Mouse (Mus musculus): ENCODE data around the gene Olfr429. TPM values are rescaled to one million over a fixed set of nuclear protein-coding genes. Genes with fewer than 3 reads are reported as not detected.

Gene Olfr429
- polyA plus RNA-seq, 1 experiment from 2014 or later = not detected

GRCm38 (mm10) chr1:174052981-174053380 lies 31.1 kb upstream of the Olfr429 start:
- Histone ChIP-seq H3K9ac (no peak overlapping the region), H3K36me3 (no peaks in the 10 kb centered on the region), H3K27me3 (no peaks in the 10 kb centered on the region), H3K4me1 (no peaks in the 10 kb centered on the region), H3K4me3 (no peak overlapping the region), H3K27ac (no peak overlapping the region), H3K9me3 (no peaks in the 10 kb centered on the region), H3K4me2 (replicated peaks) (no peak overlapping the region)
- ATAC-seq (ENCODE audit: low FRiP score, low read depth) = no peak
- WGBS = 85% methylated on average over 3 of the region's 3 CpGs

- 84% methylated on average over 2 of the region's 2 CpGs for WGBS
- Histone ChIP-seq H3K4me2 (replicated peaks) (no peak overlapping the region), H3K36me3 (no peaks in the 10 kb centered on the region), H3K4me1 (no peaks in the 10 kb centered on the region), H3K4me3 (no peak overlapping the region), H3K9ac (no peak overlapping the region), H3K27ac (no peak overlapping the region), H3K27me3 (no peaks in the 10 kb centered on the region), H3K9me3 (no peaks in the 10 kb centered on the region)
- no peak for ATAC-seq (ENCODE audit: low FRiP score, low read depth)
Measured at GRCm38 (mm10) chr1:174055248-174055647, 28.9 kb upstream of the Olfr429 start.

- Histone ChIP-seq H3K9ac (no peak within 1 kb of the TSS), H3K4me2 (replicated peaks) (no peak within 1 kb of the TSS), H3K27ac (no peak within 1 kb of the TSS), H3K36me3 (no peaks in the 10 kb centered on the region), H3K9me3 (no peaks in the 10 kb centered on the region), H3K27me3 (no peaks in the 10 kb centered on the region), H3K4me1 (no peaks in the 10 kb centered on the region), H3K4me3 (no peak within 1 kb of the TSS)
- WGBS = 86% methylated on average over 3 of the region's 3 CpGs
- ATAC-seq (ENCODE audit: low FRiP score, low read depth) = no peak
Measured at GRCm38 (mm10) chr1:174066305-174066704, 17.8 kb upstream of the Olfr429 start, which contains the start of gene Olfr430. Gene Olfr430 (plus strand): TSS chr1:174066605.

GRCm38 (mm10) chr1:174096591-174096990 lies 12.5 kb downstream of the Olfr429 start, which contains the start of gene Olfr427:
Gene Olfr427 (plus strand): TSS chr1:174096891.
- Histone ChIP-seq H3K9ac (no peak within 1 kb of the TSS), H3K4me2 (replicated peaks) (no peak within 1 kb of the TSS), H3K9me3 (no peaks in the 10 kb centered on the region), H3K27me3 (no peaks in the 10 kb centered on the region), H3K4me1 (no peaks in the 10 kb centered on the region), H3K4me3 (no peak within 1 kb of the TSS), H3K36me3 (no peaks in the 10 kb centered on the region), H3K27ac (no peak within 1 kb of the TSS)
- 83% methylated on average over 1 of the region's 1 CpGs for WGBS
- ATAC-seq (ENCODE audit: low FRiP score, low read depth) = no peak

GRCm38 (mm10) chr1:174103735-174104134 lies 19.6 kb downstream of the Olfr429 start:
- no peak overlapping the region for H3K4me3 ChIP-seq
- no peaks in the 10 kb centered on the region for H3K4me1 ChIP-seq
- ATAC-seq (ENCODE audit: low FRiP score, low read depth) = no peak
- no peak overlapping the region for H3K4me2 ChIP-seq (replicated peaks)
- no peak overlapping the region for H3K9ac ChIP-seq
- no peaks in the 10 kb centered on the region for H3K9me3 ChIP-seq
- H3K36me3 ChIP-seq = no peaks in the 10 kb centered on the region
- no peaks in the 10 kb centered on the region for H3K27me3 ChIP-seq
- 63% methylated on average over 2 of the region's 2 CpGs for WGBS
- no peak overlapping the region for H3K27ac ChIP-seq

- WGBS = 50% methylated on average over 2 of the region's 2 CpGs
- no peak within 1 kb of the TSS for H3K27ac ChIP-seq
Measured at GRCm38 (mm10) chr1:174121062-174121461, 36.9 kb downstream of the Olfr429 start, which contains the start of gene Olfr231. Gene Olfr231 (minus strand): TSS chr1:174121162.

GRCm38 (mm10) chr1:174131217-174131616 lies 47.1 kb downstream of the Olfr429 start, which contains the start of gene Olfr424:
Gene Olfr424 (plus strand): TSS chr1:174131517.
- Histone ChIP-seq H3K4me2 (replicated peaks) (no peak within 1 kb of the TSS), H3K9me3 (no peaks in the 10 kb centered on the region), H3K27ac (no peak within 1 kb of the TSS), H3K4me1 (no peaks in the 10 kb centered on the region), H3K27me3 (no peaks in the 10 kb centered on the region), H3K9ac (no peak within 1 kb of the TSS), H3K4me3 (no peak within 1 kb of the TSS), H3K36me3 (no peaks in the 10 kb centered on the region)
- 72% methylated on average over 3 of the region's 3 CpGs for WGBS
- no peak for ATAC-seq (ENCODE audit: low FRiP score, low read depth)

More at GRCm38 (mm10) chr1:174121062-174121461, 36.9 kb downstream of the Olfr429 start, which contains the start of gene Olfr231:
- H3K4me2 ChIP-seq (replicated peaks) = no peak within 1 kb of the TSS
- no peaks in the 10 kb centered on the region for H3K27me3 ChIP-seq
- no peak within 1 kb of the TSS for H3K9ac ChIP-seq
- no peak for ATAC-seq (ENCODE audit: low FRiP score, low read depth)
- no peaks in the 10 kb centered on the region for H3K4me1 ChIP-seq
- H3K36me3 ChIP-seq = no peaks in the 10 kb centered on the region
- H3K9me3 ChIP-seq = no peaks in the 10 kb centered on the region
- H3K4me3 ChIP-seq = no peak within 1 kb of the TSS

GRCm38 (mm10) chr1:174131999-174132398 lies 47.9 kb downstream of the Olfr429 start:
- Histone ChIP-seq H3K9ac (no peak overlapping the region), H3K36me3 (no peaks in the 10 kb centered on the region), H3K4me3 (no peak overlapping the region), H3K4me1 (no peaks in the 10 kb centered on the region), H3K27ac (no peak overlapping the region), H3K27me3 (no peaks in the 10 kb centered on the region), H3K4me2 (replicated peaks) (no peak overlapping the region), H3K9me3 (no peaks in the 10 kb centered on the region)
- WGBS = 58% methylated on average over 3 of the region's 3 CpGs
- ATAC-seq (ENCODE audit: low FRiP score, low read depth) = no peak

Other genes with a start within 250 kb of the Olfr429 start
- 0.48 and 0.72 TPM in 2 replicates for gene Ifi211, start 171.3 kb upstream of the Olfr429 start, polyA plus RNA-seq (2015; fragmentation: Nextera tagmentation; extraction: Ambion mirVana)
- 1.1 and 1.7 TPM in 2 replicates for gene Mndal, start 141.8 kb upstream of the Olfr429 start, polyA plus RNA-seq (2015; fragmentation: Nextera tagmentation; extraction: Ambion mirVana)
- gene Ifi203, start 141.7 kb upstream of the Olfr429 start, polyA plus RNA-seq (2015; fragmentation: Nextera tagmentation; extraction: Ambion mirVana) = 0.70 and 0.78 TPM in 2 replicates
- 0.57 and 0.60 TPM in 2 replicates for gene Ifi202b, start 101.6 kb upstream of the Olfr429 start, polyA plus RNA-seq (2015; fragmentation: Nextera tagmentation; extraction: Ambion mirVana)
- 0.22 and 0.29 TPM in 2 replicates for gene Ifi205, start 52.5 kb upstream of the Olfr429 start, polyA plus RNA-seq (2015; fragmentation: Nextera tagmentation; extraction: Ambion mirVana)
- gene Olfr433, start 43.6 kb upstream of the Olfr429 start, polyA plus RNA-seq (2015; fragmentation: Nextera tagmentation; extraction: Ambion mirVana) = 0.05 TPM in 1 of 2 replicates, not detected in the other
- not detected in 2 replicates for gene Olfr432, start 35.1 kb upstream of the Olfr429 start, polyA plus RNA-seq (2015; fragmentation: Nextera tagmentation; extraction: Ambion mirVana)
- not detected in 2 replicates for gene Olfr430, start 17.7 kb upstream of the Olfr429 start, polyA plus RNA-seq (2015; fragmentation: Nextera tagmentation; extraction: Ambion mirVana)
- gene Olfr427, start 12.6 kb downstream of the Olfr429 start, polyA plus RNA-seq (2015; fragmentation: Nextera tagmentation; extraction: Ambion mirVana) = not detected in 2 replicates
- gene Olfr231, start 36.8 kb downstream of the Olfr429 start, polyA plus RNA-seq (2015; fragmentation: Nextera tagmentation; extraction: Ambion mirVana) = not detected in 2 replicates
- gene Olfr424, start 47.2 kb downstream of the Olfr429 start, polyA plus RNA-seq (2015; fragmentation: Nextera tagmentation; extraction: Ambion mirVana) = not detected in 2 replicates
- not detected in 2 replicates for gene Olfr420, start 71.3 kb downstream of the Olfr429 start, polyA plus RNA-seq (2015; fragmentation: Nextera tagmentation; extraction: Ambion mirVana)
- 0.27 and 0.59 TPM in 2 replicates for gene Spta1, start 88.4 kb downstream of the Olfr429 start, polyA plus RNA-seq (2015; fragmentation: Nextera tagmentation; extraction: Ambion mirVana)
- gene Olfr419, start 167.7 kb downstream of the Olfr429 start, polyA plus RNA-seq (2015; fragmentation: Nextera tagmentation; extraction: Ambion mirVana) = not detected in 2 replicates
- not detected in 2 replicates for gene Mptx1, start 246.2 kb downstream of the Olfr429 start, polyA plus RNA-seq (2015; fragmentation: Nextera tagmentation; extraction: Ambion mirVana)

Measured in limb, embryonic 13.5 days (tissue).